Mouse (Mus musculus) common myeloid progenitor, adult 5-6 weeks (primary cell): ENCODE measurements around the gene Tead1. TPM values are rescaled to one million over a fixed set of nuclear protein-coding genes. Genes with fewer than 3 reads are reported as not detected.

Experiments used
- ATAC-seq: replicated peaks from 2 replicates; pipeline ENCODE4 v1.8.0; 2016; ENCODE audit warnings: low read depth, mild to moderate bottlenecking, moderate TSS enrichment, inconsistent platforms; ENCODE audit not compliant: poor library complexity, severe bottlenecking
- total RNA-seq: library from RNA; stranded (forward); fragments of 200-1000, 187-1606 nt; gene quantifications from 2 replicates; pipeline ENCODE4 v1.2.3, GENCODE M21; 2017

Gene Tead1
- total RNA-seq, 1 experiment from 2014 or later, result not detected

DNA sequence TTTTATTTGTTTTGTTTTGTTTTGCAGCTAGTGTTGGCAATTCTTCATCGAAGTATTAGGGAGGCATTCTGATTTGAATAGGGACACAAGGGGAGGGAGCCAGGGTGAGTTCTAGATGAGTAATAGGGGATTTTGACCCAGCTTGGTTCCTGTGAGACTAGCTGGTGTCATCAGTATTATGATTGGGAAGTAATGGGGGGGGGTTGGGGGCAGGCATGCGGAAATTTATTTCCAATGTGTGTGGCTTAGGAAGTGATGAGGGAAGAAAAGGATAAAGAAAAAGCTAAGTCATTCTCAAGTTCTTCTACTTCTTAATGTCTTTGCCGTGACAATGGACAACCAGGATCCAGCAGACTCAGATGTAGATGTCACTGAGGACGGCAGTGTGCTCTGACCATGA, 85.8 kb downstream of the Tead1 start:
- ATAC-seq, result no peak

- ATAC-seq, result no peak
These were observed 90.7 kb downstream of the Tead1 start for GRCm38 (mm10) chr7:112769866-112770265.

DNA sequence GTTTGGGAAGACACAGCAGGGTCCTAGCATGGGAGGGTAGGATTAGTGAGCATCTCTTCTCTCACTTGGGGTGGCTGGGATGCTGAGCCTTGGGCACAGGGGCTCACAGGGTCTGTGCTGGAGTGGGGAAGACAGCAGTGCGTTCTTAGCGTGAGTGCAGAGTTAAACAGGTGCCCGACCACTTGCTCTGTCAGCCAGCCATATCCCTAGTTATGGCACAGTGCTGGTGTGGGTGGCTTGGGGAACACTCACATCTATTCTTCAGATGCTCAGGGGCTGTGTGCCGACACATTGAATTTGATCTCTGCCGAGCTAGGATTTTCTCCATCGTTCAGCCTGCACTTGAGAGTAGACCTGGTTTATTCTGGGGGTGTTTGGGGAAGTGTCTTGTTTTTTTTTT, 92.3 kb downstream of the Tead1 start:
- no peak for ATAC-seq

DNA sequence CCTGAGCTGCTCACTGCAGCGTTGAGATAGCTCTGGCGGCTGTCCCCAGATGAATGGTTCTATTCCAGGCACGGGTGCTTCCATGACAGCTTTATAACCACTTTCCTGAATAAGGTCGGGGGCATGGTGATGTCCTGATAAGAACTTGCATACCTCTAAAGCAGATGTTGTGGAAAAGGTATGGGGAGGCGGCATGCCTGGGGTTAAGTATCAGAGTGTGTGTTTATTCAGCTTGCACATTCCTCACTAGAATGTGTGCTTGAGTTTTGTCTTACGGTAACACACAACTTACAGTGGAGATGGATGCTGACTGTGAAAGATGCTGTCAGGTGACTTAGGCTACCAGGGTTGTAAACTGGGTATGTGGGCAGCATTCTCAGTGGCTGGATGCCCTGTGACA, 93.7 kb downstream of the Tead1 start:
- no peak for ATAC-seq

GRCm38 (mm10) chr7:112773601-112774000, 94.5 kb downstream of the Tead1 start:
- no peak for ATAC-seq

- ATAC-seq, result no peak
These were observed 96.7 kb downstream of the Tead1 start for GRCm38 (mm10) chr7:112775816-112776215.

GRCm38 (mm10) chr7:112776670-112777069, 97.6 kb downstream of the Tead1 start:
- no peak for ATAC-seq

DNA sequence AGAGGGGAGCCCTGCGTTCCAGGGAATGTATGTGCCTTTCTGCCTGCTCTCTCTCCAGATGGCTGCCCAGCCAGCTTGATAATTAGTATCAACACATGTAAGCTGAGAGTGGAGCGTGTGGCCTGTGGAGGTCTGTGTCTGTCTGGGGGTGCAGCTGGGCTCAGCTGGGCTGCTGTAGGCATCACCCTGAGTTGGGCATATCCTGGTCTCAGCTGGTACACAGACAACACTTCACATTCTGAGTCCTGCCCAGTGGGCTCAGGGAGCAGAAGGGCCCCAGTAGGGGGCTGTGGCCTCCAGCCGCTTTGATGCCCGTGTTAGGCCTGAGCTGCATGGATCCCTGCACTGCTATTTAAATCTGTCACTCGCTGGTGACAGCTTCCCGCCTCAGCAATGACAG, 100.5 kb downstream of the Tead1 start:
- ATAC-seq, result no peak

GRCm38 (mm10) chr7:112780910-112781309, 101.8 kb downstream of the Tead1 start:
- ATAC-seq, result no peak

- no peak for ATAC-seq
These were observed 102.9 kb downstream of the Tead1 start for GRCm38 (mm10) chr7:112781987-112782386.

DNA sequence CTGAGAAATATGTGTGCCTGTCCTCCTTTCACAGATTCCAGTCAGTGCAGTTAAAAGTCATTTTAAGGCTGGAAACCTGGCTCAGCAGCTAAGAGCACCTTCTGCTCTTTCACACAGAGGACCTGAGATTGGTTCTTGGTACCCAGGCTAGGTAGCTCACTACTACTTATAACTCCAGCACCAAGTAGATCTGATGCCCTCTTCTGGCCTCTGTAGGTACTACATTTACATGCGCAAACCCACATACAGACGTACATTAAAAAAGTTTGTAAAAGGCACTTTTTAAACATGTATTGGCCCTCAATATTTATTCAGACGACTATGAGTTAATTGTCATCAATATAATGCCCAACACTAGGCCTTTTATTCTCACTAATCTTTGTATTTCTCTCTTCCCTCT, 105.2 kb downstream of the Tead1 start:
- no peak for ATAC-seq

DNA sequence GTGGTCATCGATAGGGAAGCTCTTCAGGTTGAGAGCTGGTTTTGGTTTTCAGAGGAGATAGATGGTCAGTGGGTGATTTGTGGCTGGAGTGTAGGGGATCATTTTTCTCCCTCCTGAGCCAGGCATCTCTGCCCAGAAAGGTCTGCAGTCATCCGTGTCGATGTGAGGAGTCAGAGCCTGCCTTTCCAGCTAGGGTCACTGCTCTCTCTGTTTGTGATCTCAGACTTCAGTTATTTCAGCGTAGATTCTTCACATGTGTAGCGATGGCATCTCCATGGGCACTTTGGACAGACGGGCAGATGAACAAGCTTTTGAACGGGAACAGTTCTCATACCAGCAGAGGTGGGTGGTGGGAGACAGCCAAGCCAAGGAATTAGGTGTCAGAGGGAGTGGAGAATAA, 106.2 kb downstream of the Tead1 start:
- no peak for ATAC-seq

- ATAC-seq, result no peak
These were observed 107.6 kb downstream of the Tead1 start for GRCm38 (mm10) chr7:112786556-112787225.

GRCm38 (mm10) chr7:112787281-112787680, 108.2 kb downstream of the Tead1 start:
- ATAC-seq, result no peak

DNA sequence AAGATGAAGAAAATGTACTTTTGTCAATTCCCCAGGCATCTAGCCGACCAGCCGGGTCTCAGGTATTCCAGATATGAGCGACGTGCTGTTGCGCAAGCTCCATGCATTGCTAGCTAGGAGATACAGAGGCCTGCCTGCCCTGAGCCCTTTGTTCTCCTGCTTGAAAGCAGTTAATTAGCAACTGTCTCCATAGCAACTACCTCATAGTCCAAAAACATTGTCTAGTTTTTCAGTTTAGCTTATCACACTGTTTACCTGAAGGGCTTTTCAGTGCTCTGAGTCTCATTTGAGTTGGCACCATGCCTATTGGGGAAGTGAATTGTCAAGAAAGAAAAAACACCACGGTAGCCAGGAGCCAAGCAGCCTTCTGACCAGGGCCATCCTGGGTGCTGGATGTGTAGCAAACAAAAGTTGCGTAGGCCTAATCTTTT, 109.2 kb downstream of the Tead1 start:
- no peak for ATAC-seq

DNA sequence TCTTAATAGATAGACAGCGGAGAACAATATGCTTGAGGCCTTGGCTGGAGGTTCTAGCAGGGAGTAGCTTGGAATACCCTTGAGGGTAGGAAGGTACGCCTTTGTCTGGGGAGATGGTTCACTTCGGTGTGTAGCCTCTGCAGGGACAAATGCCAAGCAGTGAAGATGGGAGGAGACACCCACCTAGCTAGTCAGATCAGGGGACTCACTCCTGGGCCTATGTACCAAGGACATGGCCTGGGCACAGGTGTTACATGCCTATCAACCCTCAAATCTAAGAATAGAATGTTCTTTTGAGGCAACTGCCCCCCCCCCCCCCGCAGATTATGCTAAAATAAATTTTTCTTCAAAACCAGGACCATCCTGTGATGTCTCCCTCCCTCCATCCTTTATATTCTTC, 110.6 kb downstream of the Tead1 start:
- no peak for ATAC-seq

GRCm38 (mm10) chr7:112790334-112790733, 111.2 kb downstream of the Tead1 start:
- no peak for ATAC-seq

DNA sequence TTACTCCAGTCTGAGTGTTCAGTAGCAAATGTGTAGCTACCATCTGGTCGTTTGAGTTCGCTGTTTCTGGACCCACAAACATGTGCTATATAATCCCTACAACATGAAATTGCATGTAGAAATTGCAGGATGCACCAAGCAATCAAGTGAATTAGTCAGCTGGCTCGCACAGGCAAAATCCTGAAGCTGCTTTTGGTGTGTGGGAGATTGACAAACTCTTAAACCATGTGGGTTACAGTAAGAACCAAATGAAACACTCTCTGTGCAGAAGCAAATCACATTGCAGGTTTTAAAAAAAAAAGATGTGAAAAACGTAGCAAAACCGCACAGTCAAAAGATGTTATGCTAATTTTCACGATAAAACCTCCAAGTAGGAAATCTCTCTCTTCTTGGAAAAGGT, 113.6 kb downstream of the Tead1 start:
- ATAC-seq, result no peak

- ATAC-seq, result no peak
These were observed 114.8 kb downstream of the Tead1 start for GRCm38 (mm10) chr7:112793903-112794302.

DNA sequence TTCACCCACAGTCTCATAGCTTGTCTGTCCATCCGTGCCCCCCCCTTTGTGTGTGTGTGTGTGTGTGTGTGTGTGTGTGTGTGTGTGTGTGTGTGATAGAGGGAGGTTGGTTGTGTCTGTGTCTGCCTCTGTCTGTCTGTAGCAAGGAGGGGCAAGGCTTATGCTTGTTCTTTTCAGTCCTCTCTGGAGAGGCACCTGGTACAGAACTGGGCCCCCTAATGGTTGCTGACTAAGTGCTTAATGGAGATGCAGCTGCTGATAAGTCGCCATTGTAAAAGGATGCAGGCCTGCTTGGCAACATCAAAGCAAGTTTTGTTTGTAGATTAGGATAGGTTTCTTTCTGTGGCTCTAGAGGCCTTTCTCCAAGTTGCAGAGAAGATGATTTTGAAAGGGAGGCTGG, 115.4 kb downstream of the Tead1 start:
- ATAC-seq, result no peak

GRCm38 (mm10) chr7:112797526-112798321, 118.6 kb downstream of the Tead1 start:
- ATAC-seq, result no peak

DNA sequence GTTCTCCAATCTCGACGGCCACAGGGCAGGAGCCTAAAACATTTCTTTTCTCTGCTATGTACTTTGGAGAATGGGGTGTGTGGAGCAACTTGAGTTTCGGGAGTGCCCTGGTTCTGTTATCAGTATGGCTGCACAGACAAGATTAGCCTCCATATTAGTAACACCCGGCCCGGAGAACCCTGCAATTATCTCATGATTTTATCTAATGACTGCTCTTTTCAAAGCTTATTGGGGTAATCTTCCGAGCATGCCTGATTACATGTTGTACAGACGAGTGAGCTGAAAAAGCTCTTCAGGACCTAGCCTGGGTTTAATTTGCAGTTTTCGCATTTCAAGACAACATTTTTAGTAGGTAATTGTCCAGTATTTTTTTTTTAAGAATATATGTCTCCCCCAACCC, 122.6 kb downstream of the Tead1 start:
- ATAC-seq, result no peak
